Mouse (Mus musculus): ENCODE data around the gene Cstad. TPM values are rescaled to one million over a fixed set of nuclear protein-coding genes. Genes with fewer than 3 reads are reported as not detected.

The Cstad gene
- polyA plus RNA-seq, 1 experiment from 2014 or later, result 0.57 TPM

DNA sequence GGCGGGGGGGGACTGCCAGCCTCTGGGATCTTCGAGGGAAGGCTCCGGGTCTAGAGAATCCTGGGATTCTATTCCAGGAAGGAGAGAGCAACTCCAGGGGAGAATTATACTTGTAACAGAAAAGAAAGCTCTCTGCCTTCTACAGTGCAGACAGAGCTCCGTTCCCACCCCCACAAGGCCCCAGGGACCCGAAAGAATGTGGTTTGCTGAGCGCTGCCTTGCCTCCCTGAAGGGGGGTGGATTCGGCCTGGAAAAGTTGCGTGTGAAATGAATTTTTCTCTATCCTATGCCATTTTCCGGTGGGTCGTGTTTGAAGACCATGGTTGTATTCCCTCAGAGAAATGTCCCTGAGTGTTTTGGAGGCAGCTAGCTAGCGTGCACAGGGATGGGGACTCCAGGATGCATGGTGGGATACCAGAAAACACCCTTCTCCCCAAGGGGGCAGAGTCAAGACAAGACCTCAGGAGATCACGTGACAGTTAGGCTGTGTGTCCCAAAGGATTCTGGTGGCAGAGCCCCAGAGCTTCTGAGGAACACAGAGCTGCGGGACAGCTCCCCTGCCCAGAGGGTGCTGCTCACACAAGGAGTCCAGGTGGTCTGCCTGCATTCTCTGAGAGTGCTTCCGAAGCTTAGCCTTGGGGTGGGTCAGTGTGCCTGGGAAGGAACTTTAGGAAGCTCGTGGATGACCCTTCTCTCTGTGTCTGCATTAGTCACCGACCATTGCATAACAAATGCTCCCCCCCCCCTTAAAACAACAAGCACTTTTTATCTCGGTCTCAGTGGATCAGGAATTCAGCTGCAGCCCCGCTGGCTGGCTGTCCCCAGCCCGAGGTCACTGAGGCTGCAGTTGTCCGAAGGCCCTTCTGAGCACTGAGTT, 6.4 kb downstream of the Cstad start:
- peaks cover 25% of the 10 kb centered on the region for H3K4me1 ChIP-seq (replicated peaks; ENCODE audit: control insufficient read depth, insufficient read depth, low read length)
- no peak overlapping the region for H3K4me3 ChIP-seq (ENCODE audit: low read depth, low read length)
- peak overlapping the region; percentile 18; the same call in 1 of the 2 replicates for H3K4me2 ChIP-seq (replicated peaks; ENCODE audit: low read depth, low read length)
- peak; percentile 44 for DNase-seq (ENCODE audit: low spot score)
- WGBS, result 13% methylated on average over 19 of the region's 20 CpGs
- peak overlapping the region; percentile 14; the same call in 1 of the 2 replicates for H3K27ac ChIP-seq (ENCODE audit: low read depth, low read length)
- H3K36me3 ChIP-seq (ENCODE audit: control insufficient read depth, insufficient read depth, low read length), result no peaks in the 10 kb centered on the region
- no peak for ATAC-seq (ENCODE audit: low FRiP score)
- H3K9ac ChIP-seq (ENCODE audit: low read depth, low read length), result peak overlapping the region; percentile 5
- H3K9me3 ChIP-seq (ENCODE audit: control insufficient read depth, low read length), result no peaks in the 10 kb centered on the region
- H3K27me3 ChIP-seq (ENCODE audit: control insufficient read depth, insufficient read depth, low read length), result no peaks in the 10 kb centered on the region

DNA sequence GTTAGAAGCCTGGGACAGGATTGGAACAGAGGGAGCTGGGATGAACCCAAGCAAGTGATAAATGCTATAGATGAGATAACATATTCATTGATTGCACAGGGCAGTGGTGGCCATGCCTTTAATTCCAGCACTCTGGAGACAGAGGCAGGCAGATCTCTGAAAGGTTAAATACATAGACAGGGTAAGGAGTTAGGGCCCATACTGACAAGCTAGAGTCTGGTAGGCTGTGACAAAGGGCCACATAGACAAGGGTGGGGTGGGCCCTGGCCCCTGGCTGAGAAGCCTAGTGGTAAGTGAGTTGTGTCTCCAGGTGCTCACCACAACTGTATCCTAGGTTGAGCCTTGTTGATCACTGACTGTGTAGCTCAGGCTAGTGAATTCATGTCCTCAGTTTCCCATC, 7.6 kb downstream of the Cstad start:
- no peak overlapping the region for H3K27ac ChIP-seq (ENCODE audit: low read depth, low read length)
- H3K4me3 ChIP-seq (ENCODE audit: low read depth, low read length), result no peak overlapping the region
- peaks cover 36% of the 10 kb centered on the region for H3K4me1 ChIP-seq (replicated peaks; ENCODE audit: control insufficient read depth, insufficient read depth, low read length)
- no peaks in the 10 kb centered on the region for H3K9me3 ChIP-seq (ENCODE audit: control insufficient read depth, low read length)
- DNase-seq (ENCODE audit: low spot score) (no peak), ATAC-seq (ENCODE audit: low FRiP score) (no peak)
- H3K36me3 ChIP-seq (ENCODE audit: control insufficient read depth, insufficient read depth, low read length), result no peaks in the 10 kb centered on the region
- H3K27me3 ChIP-seq (ENCODE audit: control insufficient read depth, insufficient read depth, low read length), result no peaks in the 10 kb centered on the region
- H3K4me2 ChIP-seq (replicated peaks; ENCODE audit: low read depth, low read length), result no peak overlapping the region
- no peak overlapping the region for H3K9ac ChIP-seq (ENCODE audit: low read depth, low read length)

DNA sequence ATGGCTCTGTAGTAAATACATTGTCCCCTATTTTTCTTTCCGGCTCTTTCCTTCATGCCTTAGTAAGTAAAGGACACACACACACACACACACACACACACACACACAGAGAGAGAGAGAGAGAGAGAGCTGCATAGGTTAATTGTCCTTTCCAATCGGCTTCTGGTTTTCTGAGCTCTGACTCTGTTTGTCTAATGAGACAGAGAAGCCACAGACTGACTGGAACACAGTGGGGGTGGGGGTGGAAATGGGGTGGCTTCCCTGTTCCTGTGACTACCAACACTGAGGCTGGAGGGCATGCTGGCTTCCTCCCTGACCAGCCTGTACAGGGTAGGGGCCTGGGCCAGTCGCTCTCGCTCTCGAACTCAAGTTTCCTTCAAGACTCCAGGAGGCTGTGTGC, 8.9 kb downstream of the Cstad start:
- Histone ChIP-seq H3K4me1 (replicated peaks; ENCODE audit: control insufficient read depth, insufficient read depth, low read length) (peaks cover 44% of the 10 kb centered on the region), H3K9me3 (ENCODE audit: control insufficient read depth, low read length) (no peaks in the 10 kb centered on the region), H3K27me3 (ENCODE audit: control insufficient read depth, insufficient read depth, low read length) (no peaks in the 10 kb centered on the region), H3K27ac (ENCODE audit: low read depth, low read length) (no peak overlapping the region; the same call in 1 of the 2 replicates), H3K9ac (ENCODE audit: low read depth, low read length) (no peak overlapping the region), H3K4me2 (replicated peaks; ENCODE audit: low read depth, low read length) (no peak overlapping the region), H3K4me3 (ENCODE audit: low read depth, low read length) (no peak overlapping the region), H3K36me3 (ENCODE audit: control insufficient read depth, insufficient read depth, low read length) (no peaks in the 10 kb centered on the region)
- DNase-seq (ENCODE audit: low spot score) (no peak), ATAC-seq (ENCODE audit: low FRiP score) (no peak)
- WGBS, result 76% methylated on average over 5 of the region's 5 CpGs

DNA sequence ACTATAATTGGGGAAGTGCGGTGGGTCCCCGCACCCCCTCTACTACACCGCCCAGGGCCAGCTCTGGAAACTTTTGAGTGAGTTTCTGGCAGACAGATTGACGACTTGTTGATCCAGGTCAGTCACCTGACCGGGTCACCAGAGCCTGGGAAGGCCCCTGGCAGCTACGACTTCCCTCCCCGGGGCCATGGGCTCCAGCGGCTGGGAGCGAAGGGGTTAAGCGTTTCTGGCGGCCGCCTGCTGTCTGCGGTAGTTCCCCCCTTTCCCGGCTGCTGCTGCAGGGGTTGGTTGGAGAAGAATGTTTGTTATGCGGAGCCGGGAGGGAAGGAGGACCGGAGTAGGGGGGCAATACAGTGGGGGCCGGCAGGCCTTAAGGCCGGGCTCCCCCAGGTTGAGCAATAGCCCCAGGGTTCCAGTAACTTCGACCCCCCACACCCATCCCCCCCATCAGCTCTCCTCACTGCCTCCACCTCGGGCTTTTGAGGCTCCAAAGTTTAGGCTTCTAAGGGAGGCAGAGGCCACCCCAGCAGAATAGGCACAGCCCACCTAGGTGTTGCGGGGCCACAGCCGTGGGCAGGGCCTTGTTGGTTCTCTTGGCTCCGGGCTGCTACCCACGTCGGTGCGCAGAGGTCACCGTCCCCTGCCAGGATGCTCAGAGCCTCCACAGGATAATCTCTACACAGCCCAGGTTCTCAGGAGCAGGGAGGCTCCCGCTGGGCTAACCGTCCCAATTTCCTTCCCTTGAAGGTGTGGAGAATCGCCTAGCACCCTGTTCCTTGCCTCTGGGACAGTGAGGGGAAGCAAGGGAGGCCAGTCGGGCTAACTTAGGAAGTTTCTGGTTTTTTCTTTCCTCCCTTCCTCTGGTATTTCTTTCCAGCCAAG, 10.3 kb downstream of the Cstad start:
- Histone ChIP-seq H3K27ac (ENCODE audit: low read depth, low read length) (peak overlapping the region; percentile 74), H3K4me3 (ENCODE audit: low read depth, low read length) (no peak overlapping the region), H3K9ac (ENCODE audit: low read depth, low read length) (peak overlapping the region; percentile 49; the same call in 1 of the 2 replicates), H3K9me3 (ENCODE audit: control insufficient read depth, low read length) (no peaks in the 10 kb centered on the region), H3K4me2 (replicated peaks; ENCODE audit: low read depth, low read length) (peak overlapping the region; percentile 35), H3K36me3 (ENCODE audit: control insufficient read depth, insufficient read depth, low read length) (no peaks in the 10 kb centered on the region), H3K27me3 (ENCODE audit: control insufficient read depth, insufficient read depth, low read length) (no peaks in the 10 kb centered on the region), H3K4me1 (replicated peaks; ENCODE audit: control insufficient read depth, insufficient read depth, low read length) (peaks cover 44% of the 10 kb centered on the region)
- ATAC-seq (ENCODE audit: low FRiP score), result peak; percentile 16; the same call in 1 of the 2 replicates
- WGBS, result 4% methylated on average over 32 of the region's 32 CpGs
- DNase-seq (ENCODE audit: low spot score), result peak; percentile 78

DNA sequence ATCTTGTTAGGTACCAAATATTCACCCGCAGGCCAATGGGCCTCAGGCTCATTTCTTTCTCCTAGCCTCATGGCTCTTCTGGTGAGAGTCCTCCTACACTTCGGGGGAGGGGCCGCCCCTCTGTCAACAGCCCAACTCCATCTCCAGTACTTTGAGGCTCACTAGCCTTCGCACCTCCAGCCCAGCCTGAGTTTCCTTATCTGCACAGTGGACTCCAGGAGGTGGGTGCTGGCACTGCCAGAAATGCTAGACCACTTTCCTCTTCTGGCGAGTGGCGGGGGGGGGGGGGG, 10.9 kb downstream of the Cstad start:
- H3K4me2 ChIP-seq (replicated peaks; ENCODE audit: low read depth, low read length), result no peak overlapping the region
- WGBS, result 15% methylated on average over 4 of the region's 6 CpGs
- DNase-seq (ENCODE audit: low spot score) (peak; percentile 31), ATAC-seq (ENCODE audit: low FRiP score) (no peak)
- no peak overlapping the region for H3K4me3 ChIP-seq (ENCODE audit: low read depth, low read length)
- peaks cover 41% of the 10 kb centered on the region for H3K4me1 ChIP-seq (replicated peaks; ENCODE audit: control insufficient read depth, insufficient read depth, low read length)
- no peaks in the 10 kb centered on the region for H3K9me3 ChIP-seq (ENCODE audit: control insufficient read depth, low read length)
- peak overlapping the region; percentile 74 for H3K27ac ChIP-seq (ENCODE audit: low read depth, low read length)
- H3K27me3 ChIP-seq (ENCODE audit: control insufficient read depth, insufficient read depth, low read length), result no peaks in the 10 kb centered on the region
- no peaks in the 10 kb centered on the region for H3K36me3 ChIP-seq (ENCODE audit: control insufficient read depth, insufficient read depth, low read length)
- peak overlapping the region; percentile 49; the same call in 1 of the 2 replicates for H3K9ac ChIP-seq (ENCODE audit: low read depth, low read length)

DNA sequence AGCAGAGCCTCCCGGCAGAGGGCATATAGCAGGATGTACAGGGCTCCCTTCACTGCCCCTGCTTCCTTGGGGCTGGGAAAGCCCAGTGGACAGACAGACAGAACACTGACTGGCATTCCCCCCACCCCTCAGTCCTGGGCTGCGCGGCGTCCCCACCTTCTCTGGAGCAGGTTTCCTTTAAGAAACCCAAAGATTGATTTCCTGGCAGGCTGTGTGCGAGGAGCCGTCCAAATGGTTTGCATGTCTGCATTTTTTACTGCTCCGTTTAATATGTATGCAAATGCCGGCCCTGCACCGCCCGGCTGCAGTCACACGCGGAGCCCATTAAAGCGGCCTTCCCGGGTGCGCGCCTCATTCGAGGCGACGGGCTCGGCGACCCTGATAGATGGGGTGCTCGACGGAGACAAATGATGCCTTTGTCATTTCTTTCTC, 11.8 kb downstream of the Cstad start:
- H3K9ac ChIP-seq (ENCODE audit: low read depth, low read length), result peak overlapping the region; percentile 17
- no peak overlapping the region for H3K4me3 ChIP-seq (ENCODE audit: low read depth, low read length)
- no peaks in the 10 kb centered on the region for H3K9me3 ChIP-seq (ENCODE audit: control insufficient read depth, low read length)
- peak; percentile 70 for DNase-seq (ENCODE audit: low spot score)
- peak; percentile 65 for ATAC-seq (ENCODE audit: low FRiP score)
- 15% methylated on average over 23 of the region's 23 CpGs for WGBS
- peak overlapping the region; percentile 82 for H3K27ac ChIP-seq (ENCODE audit: low read depth, low read length)
- no peaks in the 10 kb centered on the region for H3K27me3 ChIP-seq (ENCODE audit: control insufficient read depth, insufficient read depth, low read length)
- peak overlapping the region; percentile 26 for H3K4me2 ChIP-seq (replicated peaks; ENCODE audit: low read depth, low read length)
- H3K36me3 ChIP-seq (ENCODE audit: control insufficient read depth, insufficient read depth, low read length), result no peaks in the 10 kb centered on the region
- peaks cover 34% of the 10 kb centered on the region for H3K4me1 ChIP-seq (replicated peaks; ENCODE audit: control insufficient read depth, insufficient read depth, low read length)

DNA sequence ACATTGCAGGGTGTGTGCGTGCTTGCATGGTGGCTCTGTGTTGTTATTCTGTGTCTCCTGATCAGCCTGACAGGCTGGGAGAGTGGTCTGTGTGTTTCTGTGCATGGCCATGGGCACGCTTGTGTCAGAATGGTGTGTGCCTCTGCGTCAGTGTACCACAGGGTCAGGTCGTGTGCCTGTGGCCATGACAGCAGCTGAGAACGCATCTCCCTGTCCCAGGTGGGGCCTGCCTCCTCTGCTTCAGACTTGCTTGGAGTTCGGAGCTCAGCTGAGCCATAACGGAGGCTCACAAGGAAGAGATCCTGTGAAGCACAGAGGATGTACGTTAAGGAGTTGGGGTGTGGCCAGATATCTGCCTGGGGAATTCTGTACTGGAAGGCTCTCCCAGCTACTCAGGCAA, 13.1 kb downstream of the Cstad start:
- Histone ChIP-seq H3K9ac (ENCODE audit: low read depth, low read length) (0 out of 2 replicates have a peak overlapping the region, but pooled peaks have one; percentile 19), H3K27ac (ENCODE audit: low read depth, low read length) (0 out of 2 replicates have a peak overlapping the region, but pooled peaks have one; percentile 82), H3K27me3 (ENCODE audit: control insufficient read depth, insufficient read depth, low read length) (no peaks in the 10 kb centered on the region), H3K4me2 (replicated peaks; ENCODE audit: low read depth, low read length) (no peak overlapping the region), H3K4me1 (replicated peaks; ENCODE audit: control insufficient read depth, insufficient read depth, low read length) (peaks cover 34% of the 10 kb centered on the region), H3K9me3 (ENCODE audit: control insufficient read depth, low read length) (no peaks in the 10 kb centered on the region), H3K36me3 (ENCODE audit: control insufficient read depth, insufficient read depth, low read length) (no peaks in the 10 kb centered on the region), H3K4me3 (ENCODE audit: low read depth, low read length) (no peak overlapping the region)
- DNase-seq (ENCODE audit: low spot score) (no peak), ATAC-seq (ENCODE audit: low FRiP score) (no peak)
- 69% methylated on average over 8 of the region's 8 CpGs for WGBS

DNA sequence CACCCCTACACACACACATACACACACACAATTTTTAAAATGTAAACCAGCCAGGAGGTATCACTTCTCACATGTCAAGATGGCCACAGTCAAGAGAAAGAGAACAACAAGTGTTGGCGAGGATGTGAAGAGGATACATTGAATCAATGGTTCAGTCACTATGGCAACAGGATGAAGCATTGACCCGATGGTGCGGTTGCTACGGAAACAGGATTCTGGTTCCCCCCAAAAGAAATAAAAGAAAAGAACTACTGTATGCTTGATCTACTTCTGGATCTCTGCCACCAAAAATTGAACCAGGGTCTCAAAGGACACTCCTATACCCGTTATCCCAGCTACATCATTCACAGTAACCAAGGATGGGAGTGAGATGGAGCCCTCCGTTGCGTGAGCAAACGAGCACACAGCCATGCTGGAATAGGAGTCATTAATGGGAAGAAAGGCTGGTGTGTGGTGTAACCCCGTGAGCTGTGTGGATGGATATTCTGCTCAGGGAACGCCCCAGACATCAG, 13.9 kb downstream of the Cstad start:
- no peaks in the 10 kb centered on the region for H3K9me3 ChIP-seq (ENCODE audit: control insufficient read depth, low read length)
- H3K4me2 ChIP-seq (replicated peaks; ENCODE audit: low read depth, low read length), result no peak overlapping the region
- H3K36me3 ChIP-seq (ENCODE audit: control insufficient read depth, insufficient read depth, low read length), result no peaks in the 10 kb centered on the region
- no peak overlapping the region for H3K27ac ChIP-seq (ENCODE audit: low read depth, low read length)
- WGBS, result 70% methylated on average over 10 of the region's 10 CpGs
- H3K27me3 ChIP-seq (ENCODE audit: control insufficient read depth, insufficient read depth, low read length), result no peaks in the 10 kb centered on the region
- H3K9ac ChIP-seq (ENCODE audit: low read depth, low read length), result no peak overlapping the region
- DNase-seq (ENCODE audit: low spot score) (no peak), ATAC-seq (ENCODE audit: low FRiP score) (no peak)
- H3K4me1 ChIP-seq (replicated peaks; ENCODE audit: control insufficient read depth, insufficient read depth, low read length), result peaks cover 34% of the 10 kb centered on the region
- H3K4me3 ChIP-seq (ENCODE audit: low read depth, low read length), result no peak overlapping the region
